Mouse (Mus musculus) olfactory bulb, adult 2 months (tissue): Measurements from ENCODE around the gene Inpp5f.

Experiments used
- CTCF ChIP-seq: fragments of 200-500 bp; IDR thresholded peaks from 2 replicates; pipeline ENCODE4 v1.5.1; 2012; ENCODE audit warnings: low read depth, mild to moderate bottlenecking, low read length, moderate library complexity; ENCODE audit not compliant: insufficient read depth
- POLR2A ChIP-seq: fragments of 200-500 bp; IDR thresholded peaks from 2 replicates; pipeline ENCODE4 v1.6.1; 2012; ENCODE audit warnings: mild to moderate bottlenecking, low read depth, low read length, moderate library complexity; ENCODE audit not compliant: insufficient read depth

DNA sequence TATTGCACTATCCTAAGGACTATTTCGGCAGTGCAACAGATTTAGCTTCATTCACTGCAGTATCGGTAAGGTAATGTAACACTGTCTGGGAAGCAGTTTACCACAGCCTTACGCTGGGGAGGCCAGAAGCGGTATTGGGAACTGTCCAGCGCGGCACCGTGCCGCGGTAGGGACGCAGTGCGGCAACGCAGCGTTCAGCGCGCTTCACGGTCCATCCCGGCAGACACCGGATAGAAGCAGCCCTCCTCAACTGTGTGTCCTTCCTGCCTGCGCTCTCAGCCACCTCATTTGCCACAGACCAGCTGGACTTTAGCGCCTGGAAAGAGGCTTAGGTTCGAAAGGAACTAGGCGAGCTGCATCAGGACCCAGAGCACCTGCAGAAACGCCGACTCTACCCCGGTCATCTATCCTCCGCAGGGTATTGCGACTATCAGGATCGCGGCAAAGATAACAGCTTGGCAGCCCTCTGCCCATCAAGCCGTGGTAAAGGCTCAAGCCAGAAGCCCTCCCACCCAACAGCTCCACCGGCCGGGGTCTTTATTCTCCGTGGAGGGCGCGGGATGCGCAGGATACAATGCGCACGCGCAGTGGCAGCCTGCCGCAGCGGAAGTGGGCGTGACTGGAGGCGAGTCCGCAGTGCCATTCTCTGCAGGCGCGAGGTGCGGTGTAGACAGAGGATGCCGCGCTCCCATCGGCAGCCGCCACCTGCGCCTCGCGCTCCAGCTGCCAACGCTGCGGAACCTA is 76.9 kb downstream of the Inpp5f start:
- peak; percentile 14; the same call in 1 of the 2 replicates for TF ChIP-seq CTCF
- peak; percentile 83 for TF ChIP-seq POLR2A
